Mouse (Mus musculus) right cerebral cortex, adult 2 months (tissue): Measurements from ENCODE around the gene Plod3.
"Not testable (repeated sequence)": the region's sequence is repeated elsewhere in the genome, so short reads cannot be mapped to it uniquely, and the experiment has no call there.

Source experiments
- DNase-seq, 2 experiments: peaks; one replicate each; pipeline ENCODE4 v3.0.0; 2021 to 2022; ENCODE audit warnings: low spot score in 2 of 2

Gene Plod3

GRCm38 (mm10) chr5:136986695-136987137 lies at the start of gene Plod3:
Gene Plod3, plus strand, starts transcription at chr5:136987019.
- DNase-seq, result peak; percentile 96

GRCm38 (mm10) chr5:136937621-136938020 lies 49.2 kb upstream of the Plod3 start:
- no peak for DNase-seq

GRCm38 (mm10) chr5:136939284-136939683 lies 47.5 kb upstream of the Plod3 start:
- no peak for DNase-seq

- DNase-seq, result not testable (repeated sequence)
Measured at GRCm38 (mm10) chr5:136940029-136940428, 46.8 kb upstream of the Plod3 start.

- no peak for DNase-seq
Measured at GRCm38 (mm10) chr5:136940845-136941560, 45.8 kb upstream of the Plod3 start.

- DNase-seq, result no peak
Measured at GRCm38 (mm10) chr5:136942781-136943180, 44.0 kb upstream of the Plod3 start.

- DNase-seq, result no peak
Measured at GRCm38 (mm10) chr5:136943382-136943781, 43.4 kb upstream of the Plod3 start.

- DNase-seq, result no peak
Measured at GRCm38 (mm10) chr5:136945084-136945483, 41.7 kb upstream of the Plod3 start.

- DNase-seq, result no peak
Measured at GRCm38 (mm10) chr5:136947874-136948273, 38.9 kb upstream of the Plod3 start.

- not testable (repeated sequence) for DNase-seq
Measured at GRCm38 (mm10) chr5:136949551-136950336, 37.1 kb upstream of the Plod3 start.

- no peak for DNase-seq
Measured at GRCm38 (mm10) chr5:136950521-136950920, 36.3 kb upstream of the Plod3 start.

GRCm38 (mm10) chr5:136952153-136952552 lies 34.7 kb upstream of the Plod3 start:
- DNase-seq, result no peak

GRCm38 (mm10) chr5:136953015-136953414 lies 33.8 kb upstream of the Plod3 start, which contains the start of gene Fis1:
Gene Fis1, plus strand, starts transcription at chr5:136953275.
- DNase-seq, result peak; percentile 96 to 97

- DNase-seq, result peak; percentile 38 to 43
Measured at GRCm38 (mm10) chr5:136953440-136953951, 33.3 kb upstream of the Plod3 start.

- no peak for DNase-seq
Measured at GRCm38 (mm10) chr5:136955622-136956021, 31.2 kb upstream of the Plod3 start.

- DNase-seq, result no peak
Measured at GRCm38 (mm10) chr5:136957250-136957649, 29.6 kb upstream of the Plod3 start.

GRCm38 (mm10) chr5:136958991-136959605 lies 27.7 kb upstream of the Plod3 start:
- DNase-seq, result no peak

GRCm38 (mm10) chr5:136960053-136960452 lies 26.8 kb upstream of the Plod3 start:
- no peak for DNase-seq

- DNase-seq, result peak in 1 of 2 experiments; percentile 25
Measured at GRCm38 (mm10) chr5:136961334-136961982, 25.4 kb upstream of the Plod3 start.

GRCm38 (mm10) chr5:136961983-136962461 lies 24.8 kb upstream of the Plod3 start:
- peak; percentile 89 to 95 for DNase-seq

GRCm38 (mm10) chr5:136962501-136962900 lies 24.3 kb upstream of the Plod3 start:
- DNase-seq, result peak; percentile 77 to 81
